Mouse (Mus musculus): ENCODE measurements around the gene Olfr1448. TPM values are rescaled to one million over a fixed set of nuclear protein-coding genes. Genes with fewer than 3 reads are reported as not detected.
"Not testable (repeated sequence)": the region's sequence is repeated elsewhere in the genome, so short reads cannot be mapped to it uniquely, and the experiment has no call there.

The Olfr1448 gene
- polyA plus RNA-seq (2015; fragmentation: Nextera tagmentation; extraction: Ambion mirVana) = not detected in 2 replicates

DNA sequence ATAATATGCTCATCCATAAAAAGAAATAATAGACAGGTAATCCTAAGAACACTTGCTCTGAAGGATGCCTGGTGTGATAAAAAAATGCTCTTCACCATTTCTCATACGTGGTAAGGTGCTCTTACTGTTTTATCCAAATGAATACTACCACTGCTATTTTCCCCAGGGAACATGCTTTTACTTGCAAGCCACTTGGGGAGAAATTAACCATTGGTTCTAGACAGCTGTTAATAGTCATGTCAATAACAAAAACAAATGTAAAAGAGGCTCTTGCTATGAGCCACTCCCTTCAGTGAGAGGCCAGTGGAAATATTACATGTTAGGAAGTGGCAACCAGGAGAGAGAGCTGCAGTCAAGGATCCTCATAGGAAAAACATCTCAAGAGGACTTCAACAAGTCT is at the start of gene Olfr1448:
TSS of gene Olfr1448 (minus strand) at position 101 of the 400 bp plus-strand sequence.
- H3K9me3 ChIP-seq = 0 out of 2 replicates have a peak, but pooled peaks cover 5% of the 10 kb centered on the region
- no peaks in the 10 kb centered on the region for H3K4me1 ChIP-seq (replicated peaks)
- H3K4me3 ChIP-seq = no peak within 1 kb of the TSS
- no peak within 1 kb of the TSS for H3K27ac ChIP-seq (replicated peaks)
- H3K9ac ChIP-seq = no peak within 1 kb of the TSS
- no peaks in the 10 kb centered on the region for H3K36me3 ChIP-seq
- WGBS = 83% methylated on average over 1 of the region's 1 CpGs
- no peak for ATAC-seq (ENCODE audit: low read depth)
- no peak within 1 kb of the TSS for H3K4me2 ChIP-seq
- H3K27me3 ChIP-seq = no peaks in the 10 kb centered on the region

DNA sequence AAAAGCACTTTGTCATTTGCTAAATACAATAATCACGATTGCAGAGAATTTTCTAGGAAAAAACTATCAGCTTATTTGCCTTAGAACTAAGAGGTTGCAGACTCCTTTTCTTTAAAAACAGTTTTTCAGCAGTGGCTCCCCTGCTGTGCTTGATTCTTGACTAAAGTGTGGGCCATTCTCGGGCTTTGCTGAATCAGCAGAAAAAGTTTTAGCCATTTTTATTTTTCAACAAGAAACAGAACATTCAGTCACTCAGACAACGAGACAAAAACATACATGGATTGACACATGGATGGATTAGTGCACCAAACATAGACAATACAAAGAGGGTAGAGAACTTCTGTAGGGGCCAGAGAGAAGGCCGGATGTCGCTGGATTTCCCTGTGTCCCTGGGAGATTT is 45.9 kb upstream of the Olfr1448 start:
- not testable (repeated sequence) for ATAC-seq (ENCODE audit: low read depth); H3K36me3 ChIP-seq; H3K27me3 ChIP-seq; H3K4me3 ChIP-seq; H3K4me1 ChIP-seq (replicated peaks); H3K4me2 ChIP-seq; H3K27ac ChIP-seq (replicated peaks); H3K9ac ChIP-seq
- WGBS = 87% methylated on average over 5 of the region's 5 CpGs
- peaks cover 28% of the 10 kb centered on the region for H3K9me3 ChIP-seq

DNA sequence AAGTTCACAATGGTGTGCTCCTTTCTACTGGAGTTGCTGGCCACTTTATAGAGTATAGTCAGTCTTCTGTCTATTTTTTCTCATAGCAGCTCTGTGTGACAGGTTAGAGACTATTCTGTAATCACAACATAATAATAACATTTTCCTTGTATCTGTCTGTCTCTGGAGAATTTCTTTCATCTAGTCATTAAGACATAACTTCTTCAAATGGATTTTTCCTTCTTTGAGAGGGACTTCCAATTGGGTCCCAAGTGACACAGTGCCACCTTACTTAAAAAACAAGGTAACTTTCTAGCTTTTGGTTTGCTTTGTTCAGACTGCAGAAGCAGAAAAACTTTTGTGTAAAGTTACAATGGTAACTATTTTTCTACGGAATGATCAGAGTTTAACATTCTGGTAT is 25.7 kb upstream of the Olfr1448 start, which contains the start of gene Olfr1450:
TSS of gene Olfr1450 (plus strand) at position 301 of the 400 bp plus-strand sequence.
- 95% methylated on average over 1 of the region's 1 CpGs for WGBS
- H3K4me2 ChIP-seq = no peak within 1 kb of the TSS
- H3K4me3 ChIP-seq = no peak within 1 kb of the TSS
- no peaks in the 10 kb centered on the region for H3K4me1 ChIP-seq (replicated peaks)
- H3K9me3 ChIP-seq = 0 out of 2 replicates have a peak, but pooled peaks cover 17% of the 10 kb centered on the region
- H3K27ac ChIP-seq (replicated peaks) = no peak within 1 kb of the TSS
- no peak for ATAC-seq (ENCODE audit: low read depth)
- no peaks in the 10 kb centered on the region for H3K36me3 ChIP-seq
- H3K9ac ChIP-seq = no peak within 1 kb of the TSS
- no peaks in the 10 kb centered on the region for H3K27me3 ChIP-seq

DNA sequence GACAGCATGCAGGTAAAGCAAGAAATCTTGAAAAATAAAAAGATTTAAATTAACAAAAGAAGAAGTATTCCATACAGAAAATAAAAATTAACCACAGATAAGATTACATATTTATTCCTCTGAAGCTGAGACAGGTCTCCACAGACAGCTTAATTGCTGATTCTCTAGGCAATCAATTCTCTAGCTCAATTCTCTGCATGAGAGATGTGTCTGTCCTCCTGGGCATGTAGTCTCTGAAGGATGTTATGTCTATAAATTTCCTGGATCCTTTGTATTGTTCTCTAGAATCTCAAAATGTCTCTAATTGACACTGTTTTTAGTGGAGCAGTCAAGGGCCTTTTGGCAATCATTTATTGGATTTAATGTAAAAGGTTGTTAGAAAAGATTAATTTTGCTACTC is 6.3 kb upstream of the Olfr1448 start, which contains the start of gene Olfr1449:
TSS of gene Olfr1449 (plus strand) at position 301 of the 400 bp plus-strand sequence.
- no peak for ATAC-seq (ENCODE audit: low read depth)
- Histone ChIP-seq H3K4me3 (no peak within 1 kb of the TSS), H3K27me3 (no peaks in the 10 kb centered on the region), H3K9ac (no peak within 1 kb of the TSS), H3K4me1 (replicated peaks) (no peaks in the 10 kb centered on the region), H3K36me3 (no peaks in the 10 kb centered on the region), H3K27ac (replicated peaks) (no peak within 1 kb of the TSS), H3K4me2 (no peak within 1 kb of the TSS), H3K9me3 (0 out of 2 replicates have a peak, but pooled peaks cover 7% of the 10 kb centered on the region)

DNA sequence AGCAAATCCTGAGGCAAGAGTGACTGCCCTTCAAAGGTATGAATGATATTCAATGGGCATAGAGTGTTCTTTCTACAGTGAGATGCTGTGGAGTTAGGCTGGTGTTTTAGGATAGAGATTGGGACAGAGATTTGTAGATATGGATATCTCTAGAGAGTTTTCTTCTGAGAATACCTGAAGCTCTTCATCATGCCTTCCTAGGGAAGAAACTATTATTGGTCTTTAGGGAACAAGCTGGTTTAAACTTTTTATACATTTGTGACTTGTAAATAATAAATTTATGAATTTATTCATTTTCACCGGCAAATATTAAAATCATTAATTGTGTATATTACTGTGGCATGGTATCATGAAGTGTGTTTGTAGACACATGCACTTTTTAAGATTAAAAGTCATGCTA is 20.6 kb downstream of the Olfr1448 start, which contains the start of gene Olfr1447:
TSS of gene Olfr1447 (minus strand) at position 101 of the 400 bp plus-strand sequence.
- Histone ChIP-seq H3K4me3 (no peak within 1 kb of the TSS), H3K36me3 (no peaks in the 10 kb centered on the region), H3K4me2 (no peak within 1 kb of the TSS), H3K9me3 (no peaks in the 10 kb centered on the region; the same call in 1 of the 2 replicates), H3K27ac (replicated peaks) (no peak within 1 kb of the TSS), H3K27me3 (no peaks in the 10 kb centered on the region), H3K4me1 (replicated peaks) (no peaks in the 10 kb centered on the region), H3K9ac (no peak within 1 kb of the TSS)
- no peak for ATAC-seq (ENCODE audit: low read depth)
- 98% methylated on average over 1 of the region's 1 CpGs for WGBS

DNA sequence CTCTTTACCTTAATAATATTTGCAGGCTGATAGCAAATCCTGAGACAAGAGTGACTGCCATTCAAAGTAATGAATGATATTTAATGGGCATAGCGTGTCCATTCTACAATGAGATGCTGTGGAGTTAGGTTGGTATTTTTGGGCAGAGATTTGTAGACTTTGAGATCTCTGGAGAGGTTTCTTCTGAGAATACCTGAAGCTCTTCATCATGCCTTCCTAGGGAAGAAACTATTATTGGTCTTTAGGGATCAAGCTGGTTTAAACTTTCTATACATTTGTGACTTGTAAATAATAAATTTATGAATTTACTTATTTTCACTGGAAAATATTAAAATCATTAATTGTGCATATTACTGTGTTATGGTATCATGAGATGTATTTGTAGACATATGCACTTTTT is 30.8 kb downstream of the Olfr1448 start, which contains the start of gene Olfr1446:
TSS of gene Olfr1446 (minus strand) at position 101 of the 400 bp plus-strand sequence.
- Histone ChIP-seq H3K9ac (no peak within 1 kb of the TSS), H3K36me3 (no peaks in the 10 kb centered on the region), H3K4me1 (replicated peaks) (no peaks in the 10 kb centered on the region), H3K4me2 (no peak within 1 kb of the TSS), H3K4me3 (no peak within 1 kb of the TSS), H3K27ac (replicated peaks) (no peak within 1 kb of the TSS), H3K9me3 (no peaks in the 10 kb centered on the region), H3K27me3 (no peaks in the 10 kb centered on the region)
- no peak for ATAC-seq (ENCODE audit: low read depth)
- WGBS = 87% methylated on average over 1 of the region's 1 CpGs

DNA sequence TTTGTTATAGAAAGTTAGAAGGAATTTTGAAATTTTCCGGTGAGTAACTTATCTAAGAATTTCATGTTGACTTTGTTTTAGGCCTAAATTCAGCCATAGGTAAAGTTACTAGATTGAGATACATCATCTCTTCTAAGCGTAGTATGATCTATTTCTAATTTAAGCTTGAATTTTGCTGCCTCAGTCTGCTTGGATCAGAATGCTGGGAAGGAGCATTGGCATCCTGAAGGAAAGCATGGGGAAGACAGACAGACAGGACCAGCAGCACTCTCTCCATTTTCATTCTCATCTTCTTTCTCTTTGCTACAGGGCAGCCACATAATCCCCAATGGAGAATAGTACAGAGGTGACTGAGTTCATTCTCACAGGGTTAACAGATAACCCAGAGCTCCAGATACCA is 40.7 kb downstream of the Olfr1448 start, which contains the start of gene Olfr1445:
TSS of gene Olfr1445 (plus strand) at position 301 of the 400 bp plus-strand sequence.
- H3K27ac ChIP-seq (replicated peaks) = no peak within 1 kb of the TSS
- H3K4me3 ChIP-seq = no peak within 1 kb of the TSS
- H3K9me3 ChIP-seq = no peaks in the 10 kb centered on the region; the same call in 1 of the 2 replicates
- H3K36me3 ChIP-seq = no peaks in the 10 kb centered on the region
- no peak within 1 kb of the TSS for H3K4me2 ChIP-seq
- ATAC-seq (ENCODE audit: low read depth) = no peak
- H3K4me1 ChIP-seq (replicated peaks) = no peaks in the 10 kb centered on the region
- no peaks in the 10 kb centered on the region for H3K27me3 ChIP-seq
- H3K9ac ChIP-seq = no peak within 1 kb of the TSS
- WGBS = 82% methylated on average over 2 of the region's 2 CpGs

Other genes starting within 250 kb of the Olfr1448 start
- not detected in 2 replicates for gene Olfr1443, start 246.3 kb downstream of the Olfr1448 start, polyA plus RNA-seq (2015; fragmentation: Nextera tagmentation; extraction: Ambion mirVana)
- gene Keg1, start 228.6 kb downstream of the Olfr1448 start, polyA plus RNA-seq (2015; fragmentation: Nextera tagmentation; extraction: Ambion mirVana) = not detected in 2 replicates
- gene Cntf, start 158.8 kb downstream of the Olfr1448 start, polyA plus RNA-seq (2015; fragmentation: Nextera tagmentation; extraction: Ambion mirVana) = 0.87 and 1.2 TPM in 2 replicates
- gene Zfp91, start 128.3 kb downstream of the Olfr1448 start, polyA plus RNA-seq (2015; fragmentation: Nextera tagmentation; extraction: Ambion mirVana) = 14.8 and 15.4 TPM in 2 replicates
- 1.2 and 1.9 TPM in 2 replicates for gene Lpxn, start 128.2 kb downstream of the Olfr1448 start, polyA plus RNA-seq (2015; fragmentation: Nextera tagmentation; extraction: Ambion mirVana)
- not detected in 2 replicates for gene Gm5244, start 77.7 kb downstream of the Olfr1448 start, polyA plus RNA-seq (2015; fragmentation: Nextera tagmentation; extraction: Ambion mirVana)
- not detected in 2 replicates for gene Olfr1444, start 67.1 kb downstream of the Olfr1448 start, polyA plus RNA-seq (2015; fragmentation: Nextera tagmentation; extraction: Ambion mirVana)
- gene Olfr1445, start 40.6 kb downstream of the Olfr1448 start, polyA plus RNA-seq (2015; fragmentation: Nextera tagmentation; extraction: Ambion mirVana) = not detected in 2 replicates
- gene Olfr1446, start 30.9 kb downstream of the Olfr1448 start, polyA plus RNA-seq (2015; fragmentation: Nextera tagmentation; extraction: Ambion mirVana) = not detected in 2 replicates
- gene Olfr1447, start 20.7 kb downstream of the Olfr1448 start, polyA plus RNA-seq (2015; fragmentation: Nextera tagmentation; extraction: Ambion mirVana) = not detected in 2 replicates
- gene Olfr1449, start 6.4 kb upstream of the Olfr1448 start, polyA plus RNA-seq (2015; fragmentation: Nextera tagmentation; extraction: Ambion mirVana) = not detected in 2 replicates
- not detected in 2 replicates for gene Olfr1450, start 25.8 kb upstream of the Olfr1448 start, polyA plus RNA-seq (2015; fragmentation: Nextera tagmentation; extraction: Ambion mirVana)
- gene Olfr1451, start 70.6 kb upstream of the Olfr1448 start, polyA plus RNA-seq (2015; fragmentation: Nextera tagmentation; extraction: Ambion mirVana) = not detected in 2 replicates
- gene Olfr1453, start 103.9 kb upstream of the Olfr1448 start, polyA plus RNA-seq (2015; fragmentation: Nextera tagmentation; extraction: Ambion mirVana) = not detected in 2 replicates
- not detected in 2 replicates for gene Olfr1454, start 136.2 kb upstream of the Olfr1448 start, polyA plus RNA-seq (2015; fragmentation: Nextera tagmentation; extraction: Ambion mirVana)
- gene Olfr1457, start 173.5 kb upstream of the Olfr1448 start, polyA plus RNA-seq (2015; fragmentation: Nextera tagmentation; extraction: Ambion mirVana) = not detected in 2 replicates
- not detected in 2 replicates for gene Olfr1458, start 182.4 kb upstream of the Olfr1448 start, polyA plus RNA-seq (2015; fragmentation: Nextera tagmentation; extraction: Ambion mirVana)
- not detected in 2 replicates for gene Olfr1459, start 225.1 kb upstream of the Olfr1448 start, polyA plus RNA-seq (2015; fragmentation: Nextera tagmentation; extraction: Ambion mirVana)
- gene Olfr1461, start 238.6 kb upstream of the Olfr1448 start, polyA plus RNA-seq (2015; fragmentation: Nextera tagmentation; extraction: Ambion mirVana) = not detected in 2 replicates

Measured in neural tube, embryonic 13.5 days (tissue).